In the genomic region with DNA sequence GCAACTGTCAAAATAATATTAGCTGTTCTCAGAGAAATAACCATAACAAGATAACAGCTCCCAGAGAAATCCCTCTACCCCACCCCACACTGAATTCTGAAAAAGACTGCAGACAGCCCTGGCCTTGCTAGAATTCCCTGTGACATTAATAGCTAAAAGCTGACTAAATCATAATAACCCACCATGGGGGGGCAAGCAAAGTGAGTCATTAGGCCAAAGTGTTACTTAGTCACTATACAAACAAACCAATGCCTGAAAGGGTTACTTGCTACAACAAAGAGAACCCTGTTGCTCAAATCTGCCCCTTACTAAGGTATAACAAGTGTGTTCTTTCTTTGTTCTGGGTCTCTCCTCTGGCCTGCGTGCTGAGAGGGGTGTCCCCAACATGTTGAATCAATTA, we compare ENCODE assay signal across 27 mouse cellular contexts.
DNase-seq lines count a peak whose midpoint lies in the region; ATAC-seq lines count a peak whose summit lies in the region.
"Had no signal": no experiment of that assay in that cellular context is flagged by ENCODE, and none has a peak within 500 bp of the region (broad histone marks: within the 10 kb centered on the region; RNA-seq: fewer than 3 reads in every experiment).

No protein-coding gene starts in this region.

- ATAC-seq in midbrain, embryonic 11.5 days (ENCODE audit: low FRiP score) = no peak
- ATAC-seq in midbrain, embryonic 15.5 days (replicated peaks) = no peak
- no peak for ATAC-seq in neural tube, embryonic 15.5 days (ENCODE audit: low FRiP score)
- ATAC-seq: activated CD4-positive, CD25-positive, alpha-beta regulatory T cell, adult 4 months; CD4-positive, CD25-positive, alpha-beta regulatory T cell, adult 4 months; forebrain, embryonic 14.5 days; forebrain, embryonic 16.5 days; Patski had no signal

- H3K9ac ChIP-seq in midbrain, embryonic 11.5 days (ENCODE audit: low read length) = no peak overlapping the region
- H3K9ac ChIP-seq in midbrain, embryonic 15.5 days = no peak overlapping the region
- H3K9ac ChIP-seq in neural tube, embryonic 15.5 days (replicated peaks) = no peak overlapping the region
- H3K9ac ChIP-seq: embryonic facial prominence, embryonic 13.5 days; embryonic facial prominence, embryonic 15.5 days; forebrain, embryonic 12.5 days had no signal

- 75% methylated on average over 1 of the region's 1 CpGs for WGBS in midbrain, embryonic 11.5 days
- 67% methylated on average over 1 of the region's 1 CpGs for WGBS in midbrain, embryonic 15.5 days
- 78% methylated on average over 1 of the region's 1 CpGs for WGBS in neural tube, embryonic 15.5 days

- no peak overlapping the region for H3K4me3 ChIP-seq in midbrain, embryonic 11.5 days (ENCODE audit: low read depth, low read length)
- no peak overlapping the region for H3K4me3 ChIP-seq in midbrain, embryonic 15.5 days
- H3K4me3 ChIP-seq in neural tube, embryonic 15.5 days (replicated peaks) = no peak overlapping the region
- H3K4me3 ChIP-seq: embryonic facial prominence, embryonic 13.5 days; embryonic facial prominence, embryonic 15.5 days; erythroblast, embryonic 14.5 days; forebrain, embryonic 10.5 days; forebrain, embryonic 12.5 days had no signal

- H3K27ac ChIP-seq in midbrain, embryonic 11.5 days (ENCODE audit: low read depth, low read length) = no peak overlapping the region
- no peak overlapping the region for H3K27ac ChIP-seq in midbrain, embryonic 15.5 days
- H3K27ac ChIP-seq in neural tube, embryonic 15.5 days (replicated peaks) = no peak overlapping the region
- H3K27ac ChIP-seq: embryonic facial prominence, embryonic 13.5 days; embryonic facial prominence, embryonic 15.5 days; forebrain, embryonic 10.5 days; forebrain, embryonic 12.5 days had no signal

- H3K9me3 ChIP-seq in midbrain, embryonic 11.5 days (ENCODE audit: control insufficient read depth, low read length) = no peaks in the 10 kb centered on the region
- H3K9me3 ChIP-seq in midbrain, embryonic 15.5 days = no peaks in the 10 kb centered on the region
- no peaks in the 10 kb centered on the region for H3K9me3 ChIP-seq in neural tube, embryonic 15.5 days (replicated peaks)
- H3K9me3 ChIP-seq: embryonic facial prominence, embryonic 13.5 days; embryonic facial prominence, embryonic 15.5 days; forebrain, embryonic 10.5 days; forebrain, embryonic 12.5 days had no signal

- no peaks in the 10 kb centered on the region for H3K36me3 ChIP-seq in midbrain, embryonic 11.5 days (ENCODE audit: control insufficient read depth, insufficient read depth, low read length)
- no peaks in the 10 kb centered on the region for H3K36me3 ChIP-seq in midbrain, embryonic 15.5 days (replicated peaks)
- no peaks in the 10 kb centered on the region for H3K36me3 ChIP-seq in neural tube, embryonic 15.5 days
- H3K36me3 ChIP-seq: embryonic facial prominence, embryonic 13.5 days; embryonic facial prominence, embryonic 15.5 days; forebrain, embryonic 10.5 days; forebrain, embryonic 12.5 days; G1E had no signal

- H3K27me3 ChIP-seq in midbrain, embryonic 11.5 days (ENCODE audit: control insufficient read depth, insufficient read depth, low read length) = no peaks in the 10 kb centered on the region
- no peaks in the 10 kb centered on the region for H3K27me3 ChIP-seq in midbrain, embryonic 15.5 days (replicated peaks)
- no peaks in the 10 kb centered on the region for H3K27me3 ChIP-seq in neural tube, embryonic 15.5 days (replicated peaks)
- H3K27me3 ChIP-seq: CH12.LX; embryonic facial prominence, embryonic 13.5 days; embryonic facial prominence, embryonic 15.5 days; forebrain, embryonic 12.5 days; Patski had no signal

- DNase-seq in adrenal gland, adult 2 months = peak; percentile 5
- DNase-seq in adrenal gland, postnatal 4 days (ENCODE audit: low spot score in 2 of 2) = no peak
- DNase-seq in midbrain, embryonic 11.5 days (ENCODE audit: low spot score, missing footprints) = peak; percentile 79
- DNase-seq: adrenal gland, adult 8-10 months; adrenal gland, postnatal 14 days; adrenal gland, postnatal 36 days; cerebellum, adult 11 months; cerebellum, adult 18-20 months; cerebellum, adult 8-10 months; cerebellum, adult 9-11 months; cerebellum, postnatal 14 days; cerebellum, postnatal 36 days; embryo, embryonic 11 days had no signal

- no peaks in the 10 kb centered on the region for H3K4me1 ChIP-seq in midbrain, embryonic 11.5 days (ENCODE audit: control insufficient read depth, insufficient read depth, low read length)
- no peaks in the 10 kb centered on the region for H3K4me1 ChIP-seq in midbrain, embryonic 15.5 days
- H3K4me1 ChIP-seq in neural tube, embryonic 15.5 days = no peaks in the 10 kb centered on the region
- H3K4me1 ChIP-seq: embryonic facial prominence, embryonic 13.5 days; embryonic facial prominence, embryonic 15.5 days; forebrain, embryonic 10.5 days; forebrain, embryonic 12.5 days had no signal

- no peak overlapping the region for H3K4me2 ChIP-seq in midbrain, embryonic 11.5 days
- H3K4me2 ChIP-seq in midbrain, embryonic 15.5 days = no peak overlapping the region
- H3K4me2 ChIP-seq in neural tube, embryonic 15.5 days = no peak overlapping the region
- H3K4me2 ChIP-seq: embryonic facial prominence, embryonic 13.5 days; embryonic facial prominence, embryonic 15.5 days; forebrain, embryonic 12.5 days had no signal

Comparison
In these comparisons a context has a peak if more than half of its experiments do, and no peak if none do; other contexts are left out.
1. DNase-seq: peak in adrenal gland, adult 2 months (single experiment) and midbrain, embryonic 11.5 days (single experiment); none in adrenal gland, postnatal 4 days (0 of 2).